Mouse (Mus musculus) kidney, postnatal 0 days (tissue): ENCODE results near the gene Rac3. TPM values are rescaled to one million over a fixed set of nuclear protein-coding genes. Genes with fewer than 3 reads are reported as not detected.

Experiments used
- ATAC-seq: fragments of 200-750 bp; cut with Nextera tagmentation; replicated peaks from 2 replicates; pipeline ENCODE4 v1.8.0; 2017; ENCODE audit warnings: low read depth, moderate number of reproducible peaks, moderate TSS enrichment, moderate library complexity; ENCODE audit not compliant: low FRiP score
- DNase-seq: peaks from one replicate; pipeline ENCODE4 v3.0.0-alpha.2; 2016; ENCODE audit warnings: low spot score
- H3K27ac ChIP-seq: fragments of 300-500 bp; sonication (generic); 2 replicates; pipeline ENCODE4 v1.5.1; 2014; ENCODE audit warnings: mild to moderate bottlenecking
- H3K27me3 ChIP-seq: fragments of 300-500 bp; sonication (generic); 2 replicates; pipeline ENCODE4 v1.6.1; 2014; ENCODE audit warnings: low read length, mixed read lengths; ENCODE audit not compliant: insufficient read depth
- H3K36me3 ChIP-seq: fragments of 300-500 bp; sonication (generic); 2 replicates; pipeline ENCODE4 v1.6.1; 2014; ENCODE audit warnings: low read length, mixed read lengths; ENCODE audit not compliant: insufficient read depth
- H3K4me1 ChIP-seq: fragments of 300-500 bp; sonication (generic); replicated peaks from 2 replicates; pipeline ENCODE4 v1.6.1; 2014; ENCODE audit warnings: antibody characterized with exemption, low read length, mixed read lengths; ENCODE audit not compliant: insufficient read depth
- H3K4me2 ChIP-seq: fragments of 300-500 bp; sonication (generic); 2 replicates; pipeline ENCODE4 v1.6.1; 2014; ENCODE audit warnings: mild to moderate bottlenecking, low read length, moderate library complexity, mixed read lengths
- H3K4me3 ChIP-seq: fragments of 300-500 bp; sonication (generic); replicated peaks from 2 replicates; pipeline ENCODE4 v1.5.1; 2014; ENCODE audit warnings: low read depth, low read length
- H3K9ac ChIP-seq: fragments of 300-500 bp; sonication (generic); 2 replicates; pipeline ENCODE4 v1.6.1; 2014; ENCODE audit warnings: low read depth, low read length
- H3K9me3 ChIP-seq: fragments of 300-500 bp; sonication (generic); replicated peaks from 2 replicates; pipeline ENCODE4 v1.6.1; 2016; ENCODE audit warnings: low read length, inconsistent platforms, mixed read lengths
- CTCF ChIP-seq: IDR thresholded peaks from 2 replicates; pipeline ENCODE4 v1.5.1; 2016; ENCODE audit warnings: antibody characterized with exemption, low read depth, mild to moderate bottlenecking, moderate library complexity
- WGBS: fragments of 180-500 bp; shearing (Covaris S2); extraction: QIAGEN DNeasy Blood & Tissue Kit; methylation state at CpG from one replicate; pipeline ENCODE4 v1.1.7; 2014; 5-methylcytosine and 5-hydroxymethylcytosine counted together
- polyA plus RNA-seq: library from polyadenylated mRNA; unstranded; fragments of >200 nt; fragmentation: Nextera tagmentation; extraction: Ambion mirVana; gene quantifications from 2 replicates; pipeline ENCODE4 v1.2.1, GENCODE M21; 2015

Gene Rac3
- polyA plus RNA-seq, 1 experiment from 2014 or later: 23.4 TPM

- H3K27ac ChIP-seq: no peak overlapping the region
- DNase-seq: no peak
- H3K4me3 ChIP-seq: no peak overlapping the region
- H3K36me3 ChIP-seq: no peaks in the 10 kb centered on the region
- H3K4me2 ChIP-seq: no peak overlapping the region
- peaks cover 8% of the 10 kb centered on the region; the same call in 1 of the 2 replicates for H3K4me1 ChIP-seq
- H3K9me3 ChIP-seq: no peaks in the 10 kb centered on the region
- H3K27me3 ChIP-seq: no peaks in the 10 kb centered on the region
- H3K9ac ChIP-seq: no peak overlapping the region
- ATAC-seq: no peak
- WGBS: 92% methylated on average over 10 of the region's 10 CpGs
- no peak for TF ChIP-seq CTCF
Measured at GRCm38 (mm10) chr11:120730331-120730870, 9.1 kb downstream of the Rac3 start.

GRCm38 (mm10) chr11:120731395-120731794, 10.1 kb downstream of the Rac3 start:
- Histone ChIP-seq H3K27me3 (no peaks in the 10 kb centered on the region), H3K27ac (no peak overlapping the region), H3K36me3 (no peaks in the 10 kb centered on the region), H3K4me3 (no peak overlapping the region), H3K9ac (no peak overlapping the region), H3K4me1 (peaks cover 7% of the 10 kb centered on the region; the same call in 1 of the 2 replicates), H3K9me3 (no peaks in the 10 kb centered on the region), H3K4me2 (no peak overlapping the region)
- WGBS: 87% methylated on average over 1 of the region's 1 CpGs
- no peak for DNase-seq
- TF ChIP-seq CTCF: no peak
- no peak for ATAC-seq

- no peaks in the 10 kb centered on the region for H3K36me3 ChIP-seq
- H3K9ac ChIP-seq: no peak within 1 kb of the TSS
- WGBS: 56% methylated on average over 12 of the region's 12 CpGs
- H3K27me3 ChIP-seq: no peaks in the 10 kb centered on the region
- no peaks in the 10 kb centered on the region for H3K9me3 ChIP-seq
- H3K4me3 ChIP-seq: no peak within 1 kb of the TSS
- no peak for TF ChIP-seq CTCF
- ATAC-seq (no peak), DNase-seq (peak; percentile 34)
- no peak within 1 kb of the TSS for H3K27ac ChIP-seq
- H3K4me1 ChIP-seq: 0 out of 2 replicates have a peak, but pooled peaks cover 2% of the 10 kb centered on the region
- no peak within 1 kb of the TSS for H3K4me2 ChIP-seq
Measured at GRCm38 (mm10) chr11:120731858-120732680, 10.8 kb downstream of the Rac3 start, which contains the start of gene Cbr2. Gene Cbr2, minus strand, starts transcription at chr11:120732114.

- TF ChIP-seq CTCF: no peak
- WGBS: 51% methylated on average over 6 of the region's 6 CpGs
- ATAC-seq (no peak), DNase-seq (no peak)
- no peaks in the 10 kb centered on the region for H3K9me3 ChIP-seq
- no peaks in the 10 kb centered on the region for H3K36me3 ChIP-seq
- H3K4me3 ChIP-seq: no peak overlapping the region
- H3K9ac ChIP-seq: no peak overlapping the region
- no peak overlapping the region for H3K27ac ChIP-seq
- H3K27me3 ChIP-seq: no peaks in the 10 kb centered on the region
- H3K4me2 ChIP-seq: no peak overlapping the region
- 0 out of 2 replicates have a peak, but pooled peaks cover 2% of the 10 kb centered on the region for H3K4me1 ChIP-seq
Measured at GRCm38 (mm10) chr11:120733521-120733920, 12.3 kb downstream of the Rac3 start.

GRCm38 (mm10) chr11:120736424-120736823, 15.2 kb downstream of the Rac3 start:
- Histone ChIP-seq H3K27ac (no peak overlapping the region), H3K36me3 (no peaks in the 10 kb centered on the region), H3K27me3 (no peaks in the 10 kb centered on the region), H3K4me1 (0 out of 2 replicates have a peak, but pooled peaks cover 2% of the 10 kb centered on the region), H3K9me3 (no peaks in the 10 kb centered on the region), H3K4me3 (no peak overlapping the region), H3K9ac (no peak overlapping the region), H3K4me2 (no peak overlapping the region)
- 76% methylated on average over 6 of the region's 6 CpGs for WGBS
- DNase-seq (no peak), ATAC-seq (no peak)
- TF ChIP-seq CTCF: no peak

- ATAC-seq (no peak), DNase-seq (no peak)
- TF ChIP-seq CTCF: no peak
- Histone ChIP-seq H3K9ac (no peak overlapping the region), H3K27ac (no peak overlapping the region), H3K27me3 (no peaks in the 10 kb centered on the region), H3K36me3 (no peaks in the 10 kb centered on the region), H3K4me1 (no peaks in the 10 kb centered on the region), H3K4me3 (no peak overlapping the region), H3K4me2 (no peak overlapping the region), H3K9me3 (no peaks in the 10 kb centered on the region)
- WGBS: 85% methylated on average over 5 of the region's 5 CpGs
Measured at GRCm38 (mm10) chr11:120740981-120741380, 19.7 kb downstream of the Rac3 start.
